In the genomic region with DNA sequence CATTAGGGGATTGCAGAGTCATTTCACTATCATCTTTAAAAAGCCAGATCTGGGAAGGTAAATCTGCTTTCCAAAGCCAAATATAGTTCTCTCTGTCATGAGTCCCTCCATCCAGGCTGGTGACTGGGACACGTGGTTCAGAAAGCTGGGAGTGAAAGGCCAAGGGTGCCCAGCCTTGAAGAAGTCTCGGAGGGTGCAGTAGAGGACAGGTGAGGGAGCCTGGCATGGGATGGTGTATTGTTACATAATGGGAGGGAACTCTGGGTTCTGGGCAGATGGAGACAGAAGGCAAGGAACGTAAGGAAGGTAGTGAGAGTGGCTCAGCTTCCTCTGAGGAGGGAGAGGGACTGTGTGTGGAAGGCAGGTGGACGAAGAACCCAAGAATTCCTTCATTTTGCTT, we compare ENCODE assay signal across 15 mouse cellular contexts.
DNase-seq lines count a peak whose midpoint lies in the region; ATAC-seq lines count a peak whose summit lies in the region.
"Had no signal": no experiment of that assay in that cellular context is flagged by ENCODE, and none has a peak within 500 bp of the region (broad histone marks: within the 10 kb centered on the region; RNA-seq: fewer than 3 reads in every experiment).

No protein-coding gene starts in this region.

- DNase-seq in cerebellum, adult 9-10 months, result peak; percentile 54
- DNase-seq in frontal cortex, postnatal 10 days (ENCODE audit: low spot score in 2 of 2), result no peak
- peak; percentile 44 for DNase-seq in right cerebral cortex, postnatal 25 days
- DNase-seq in right cerebral cortex, adult 18-20 months, result no peak
- DNase-seq: adrenal gland, adult 2 months; adrenal gland, postnatal 14 days; cerebellum, postnatal 36 days; gastrocnemius, postnatal 25 days; kidney, adult 2 months had no signal

- ATAC-seq in cerebellum, adult (ENCODE audit: insufficient number of reproducible peaks, low FRiP score, low TSS enrichment), result no peak
- peak; percentile 18 for ATAC-seq in frontal cortex, adult (ENCODE audit: low TSS enrichment)
- ATAC-seq: CD4-positive, CD25-positive, alpha-beta regulatory T cell, adult 4 months; forebrain, embryonic 13.5 days; forebrain, embryonic 16.5 days; intestine, postnatal 0 days had no signal

Comparison
In these comparisons a context has a peak if more than half of its experiments do, and no peak if none do; other contexts are left out.
1. DNase-seq: peak in cerebellum, adult 9-10 months (single experiment) and right cerebral cortex, postnatal 25 days (single experiment); none in frontal cortex, postnatal 10 days (0 of 2) and right cerebral cortex, adult 18-20 months (single experiment).